Mouse (Mus musculus): Measurements from ENCODE around the gene BC005561. TPM values are rescaled to one million over a fixed set of nuclear protein-coding genes. Genes with fewer than 3 reads are reported as not detected.

BC005561 gene
- 12.0 and 12.2 TPM in 2 replicates for polyA plus RNA-seq (2015; fragmentation: Nextera tagmentation; extraction: Ambion mirVana)

DNA sequence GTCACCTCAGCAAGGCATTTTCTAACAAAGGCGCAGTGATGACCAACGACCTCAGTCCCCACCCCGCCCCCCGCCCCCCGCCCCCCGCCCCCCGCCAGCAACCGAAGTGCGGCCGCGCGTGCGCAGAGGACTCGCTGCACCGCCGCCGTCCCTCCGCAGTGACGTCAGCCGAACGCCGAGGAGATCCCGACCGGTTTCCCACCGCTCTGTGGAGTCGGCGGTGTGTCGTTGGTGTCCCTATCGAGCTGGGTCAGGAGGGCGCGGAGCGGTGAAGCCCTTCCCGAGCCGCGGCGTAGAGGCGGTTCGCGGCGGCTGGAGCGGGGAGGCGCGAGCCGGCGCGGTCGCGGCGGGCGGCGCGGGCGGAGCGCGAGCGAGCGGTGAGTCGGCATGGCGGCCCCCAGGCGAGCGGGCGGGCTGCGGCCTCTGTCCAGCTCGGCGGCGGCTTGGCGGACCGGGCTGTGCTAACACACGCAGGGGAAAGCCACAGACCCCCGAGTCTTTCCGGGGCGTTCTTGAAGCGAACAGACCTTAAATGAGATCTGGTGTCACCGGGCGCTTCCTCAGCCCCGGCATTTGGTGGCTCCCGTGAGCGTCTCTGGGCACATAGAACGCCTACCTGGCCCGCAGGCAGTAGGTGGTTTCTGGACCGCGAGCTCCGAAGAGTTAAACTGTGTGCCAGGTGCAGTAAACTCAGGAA is at the start of gene BC005561:
Gene BC005561 (plus strand): TSS at position 158 of the 697 bp plus-strand sequence.
- H3K4me1 ChIP-seq, result no peaks in the 10 kb centered on the region
- under 1% methylated on average over 80 of the region's 83 CpGs for WGBS
- H3K4me2 ChIP-seq, result peak within 1 kb of the TSS; percentile 62
- peak within 1 kb of the TSS; percentile 77 for H3K4me3 ChIP-seq (replicated peaks)
- H3K36me3 ChIP-seq, result peaks cover 10% of the 10 kb centered on the region
- peak; percentile 90 for ATAC-seq (ENCODE audit: insufficient read depth, low FRiP score, low read depth)
- H3K27me3 ChIP-seq (replicated peaks), result no peaks in the 10 kb centered on the region
- H3K9me3 ChIP-seq, result no peaks in the 10 kb centered on the region
- peak within 1 kb of the TSS; percentile 82 for H3K9ac ChIP-seq
- peak within 1 kb of the TSS; percentile 94 for H3K27ac ChIP-seq

DNA sequence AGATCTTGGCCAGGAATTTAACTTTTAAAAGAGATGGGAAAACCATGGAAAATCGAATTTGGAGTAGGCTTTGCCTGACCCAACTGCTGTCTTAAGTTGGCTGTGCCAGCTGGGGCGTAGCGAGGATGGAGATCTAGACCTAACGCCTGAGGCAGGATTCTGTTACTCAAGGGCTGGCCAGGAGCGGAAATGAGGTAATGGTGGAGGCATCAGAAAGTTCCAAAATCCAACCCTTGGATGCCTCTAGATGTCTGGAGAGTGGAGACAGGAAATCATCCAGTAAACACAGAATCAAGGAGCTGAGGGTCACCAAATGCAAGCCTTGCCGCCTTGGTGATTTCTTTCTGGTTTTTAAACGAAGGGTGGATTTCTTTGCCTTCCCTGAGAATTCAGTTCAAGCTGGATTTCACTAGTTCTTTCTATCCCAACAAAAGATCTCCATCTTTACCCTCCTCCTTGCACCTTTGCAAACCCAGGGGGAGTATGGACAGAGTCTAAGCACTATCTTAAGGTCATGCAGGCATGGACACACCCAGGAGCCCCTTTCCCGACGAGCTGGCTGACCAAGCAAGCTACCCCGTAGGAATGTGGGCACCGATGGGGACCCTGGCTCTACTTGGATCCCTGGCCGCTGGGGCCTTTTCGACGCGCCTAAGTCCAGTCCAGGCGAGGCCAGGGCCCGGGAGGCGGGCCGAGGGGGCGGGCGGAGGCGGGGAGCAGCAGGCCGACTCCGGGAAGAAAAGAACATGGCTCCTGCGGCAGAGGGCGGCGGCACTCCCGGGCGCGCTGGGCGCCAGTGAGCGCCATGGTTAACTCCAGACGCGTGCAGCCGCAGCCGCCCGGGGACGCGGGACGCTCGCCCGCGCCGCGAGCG is 49.1 kb upstream of the BC005561 start, which contains the start of gene Pkd2:
Gene Pkd2 (plus strand): TSS at position 619 of the 874 bp plus-strand sequence.
- Histone ChIP-seq H3K9me3 (no peaks in the 10 kb centered on the region), H3K27me3 (replicated peaks) (no peaks in the 10 kb centered on the region), H3K27ac (peak within 1 kb of the TSS; percentile 95), H3K9ac (peak within 1 kb of the TSS; percentile 91), H3K4me1 (peaks cover 3% of the 10 kb centered on the region; the same call in 1 of the 2 replicates), H3K36me3 (0 out of 2 replicates have a peak, but pooled peaks cover under 1% of the 10 kb centered on the region), H3K4me2 (peak within 1 kb of the TSS; percentile 76), H3K4me3 (replicated peaks) (peak within 1 kb of the TSS; percentile 90)
- ATAC-seq (ENCODE audit: insufficient read depth, low FRiP score, low read depth), result peak; percentile 94
- 17% methylated on average over 25 of the region's 46 CpGs for WGBS

DNA sequence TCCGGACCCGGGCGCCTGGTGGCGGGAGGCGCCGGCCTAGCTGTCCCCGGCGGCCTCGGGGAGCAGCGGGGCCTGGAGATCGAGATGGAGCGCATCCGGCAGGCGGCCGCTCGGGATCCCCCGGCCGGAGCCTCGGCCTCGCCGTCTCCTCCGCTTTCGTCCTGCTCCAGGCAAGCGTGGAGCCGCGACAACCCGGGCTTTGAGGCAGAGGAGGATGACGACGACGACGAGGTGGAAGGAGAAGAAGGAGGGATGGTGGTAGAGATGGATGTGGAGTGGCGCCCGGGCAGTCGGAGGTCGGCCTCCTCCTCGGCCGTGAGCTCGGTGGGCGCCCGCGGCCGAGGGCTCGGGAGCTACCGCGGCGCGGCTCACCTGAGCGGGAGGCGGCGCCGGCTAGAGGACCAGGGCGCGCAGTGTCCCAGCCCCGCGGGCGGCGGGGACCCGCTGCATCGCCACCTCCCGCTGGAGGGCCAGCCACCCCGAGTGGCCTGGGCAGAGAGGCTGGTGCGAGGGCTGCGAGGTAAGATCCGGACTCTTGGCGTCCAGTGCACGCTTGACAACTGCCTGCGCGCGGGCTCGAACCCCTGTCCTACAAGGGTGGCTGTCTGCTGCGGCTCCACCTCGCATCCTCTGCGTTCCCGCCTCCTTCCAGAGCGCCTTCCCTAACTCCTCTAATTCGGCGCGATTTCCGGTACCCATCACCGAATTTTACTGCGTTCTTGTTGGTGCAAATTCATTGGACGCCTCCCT is 48.3 kb upstream of the BC005561 start:
- under 1% methylated on average over 62 of the region's 82 CpGs for WGBS

DNA sequence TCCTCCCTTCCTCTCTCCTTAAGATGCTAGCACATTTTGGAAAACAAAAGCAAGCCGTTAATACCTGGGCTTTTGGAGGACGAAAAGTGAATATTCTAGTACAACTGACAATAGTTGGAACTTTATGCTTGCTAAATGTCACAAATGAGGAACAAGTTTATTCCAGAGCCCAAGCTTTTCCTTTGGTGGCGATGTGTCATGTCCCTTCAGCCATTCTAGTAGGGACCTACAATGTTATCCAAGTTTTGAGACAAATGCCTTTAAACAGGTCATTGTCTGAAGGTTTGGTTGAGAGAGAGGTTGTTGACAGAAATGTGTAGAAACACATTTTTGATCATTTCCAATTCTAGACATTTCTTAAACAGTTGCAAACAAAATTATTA is 47.7 kb upstream of the BC005561 start:
- Histone ChIP-seq H3K4me3 (replicated peaks) (peak overlapping the region; percentile 90), H3K9ac (no peak overlapping the region), H3K9me3 (no peaks in the 10 kb centered on the region), H3K4me2 (peak overlapping the region; percentile 76), H3K4me1 (peaks cover 3% of the 10 kb centered on the region; the same call in 1 of the 2 replicates), H3K27ac (peak overlapping the region; percentile 95), H3K27me3 (replicated peaks) (no peaks in the 10 kb centered on the region), H3K36me3 (0 out of 2 replicates have a peak, but pooled peaks cover 4% of the 10 kb centered on the region)
- WGBS, result 23% methylated on average over 3 of the region's 3 CpGs
- ATAC-seq (ENCODE audit: insufficient read depth, low FRiP score, low read depth), result no peak

More for the DNA sequence above, 48.3 kb upstream of the BC005561 start:
- peak; percentile 48; the same call in 1 of the 2 replicates for ATAC-seq (ENCODE audit: insufficient read depth, low FRiP score, low read depth)
- Histone ChIP-seq H3K36me3 (0 out of 2 replicates have a peak, but pooled peaks cover 4% of the 10 kb centered on the region), H3K9ac (peak overlapping the region; percentile 91), H3K4me1 (peaks cover 3% of the 10 kb centered on the region; the same call in 1 of the 2 replicates), H3K4me3 (replicated peaks) (peak overlapping the region; percentile 90), H3K27ac (peak overlapping the region; percentile 95), H3K9me3 (no peaks in the 10 kb centered on the region), H3K27me3 (replicated peaks) (no peaks in the 10 kb centered on the region), H3K4me2 (peak overlapping the region; percentile 76)

DNA sequence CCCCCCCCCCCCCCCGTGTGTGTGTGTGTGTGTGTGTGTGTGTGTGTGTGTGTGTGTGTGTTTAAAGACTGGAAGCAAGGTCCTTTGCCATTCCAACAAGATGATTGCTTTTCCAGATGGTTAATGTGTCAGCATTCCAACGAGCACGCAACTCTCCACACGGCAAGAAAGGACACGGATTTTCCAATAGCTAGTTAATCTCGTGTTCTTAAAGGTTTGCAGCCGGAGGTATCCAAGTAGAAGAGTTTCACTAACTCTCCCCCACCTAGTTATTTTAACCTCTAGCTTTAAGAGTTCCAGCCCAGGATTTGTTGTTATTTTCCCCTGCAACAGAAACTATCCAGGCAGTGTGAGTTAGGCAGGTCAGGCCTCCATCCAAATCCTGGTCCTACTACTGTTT is 47.3 kb upstream of the BC005561 start:
- H3K27ac ChIP-seq, result no peak overlapping the region
- 0 out of 2 replicates have a peak, but pooled peaks cover 4% of the 10 kb centered on the region for H3K36me3 ChIP-seq
- H3K9ac ChIP-seq, result no peak overlapping the region
- H3K9me3 ChIP-seq, result no peaks in the 10 kb centered on the region
- no peak for ATAC-seq (ENCODE audit: insufficient read depth, low FRiP score, low read depth)
- WGBS, result 26% methylated on average over 6 of the region's 7 CpGs
- peak overlapping the region; percentile 76 for H3K4me2 ChIP-seq
- H3K27me3 ChIP-seq (replicated peaks), result no peaks in the 10 kb centered on the region
- H3K4me3 ChIP-seq (replicated peaks), result peak overlapping the region; percentile 90
- H3K4me1 ChIP-seq, result peaks cover 3% of the 10 kb centered on the region; the same call in 1 of the 2 replicates

DNA sequence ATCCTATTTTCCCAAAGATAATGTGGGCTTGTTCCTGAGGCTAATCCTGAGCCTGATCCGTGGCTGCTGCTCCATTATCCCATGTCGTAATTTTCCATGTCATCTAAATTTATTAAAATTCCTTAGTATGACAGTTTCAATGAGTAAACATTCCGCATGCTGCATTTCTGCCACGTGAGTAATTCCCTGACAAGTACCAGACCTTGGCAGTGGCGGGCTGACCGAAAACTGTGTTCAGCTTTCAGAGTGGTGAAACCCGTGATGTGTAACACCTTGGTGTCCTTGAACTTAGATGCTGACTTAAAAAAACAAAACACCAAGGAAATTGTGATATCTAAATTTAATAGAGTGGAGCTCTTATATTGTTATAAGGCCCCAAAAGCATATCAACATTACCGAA is 42.9 kb upstream of the BC005561 start:
- no peaks in the 10 kb centered on the region for H3K4me1 ChIP-seq
- ATAC-seq (ENCODE audit: insufficient read depth, low FRiP score, low read depth), result no peak
- H3K27me3 ChIP-seq (replicated peaks), result no peaks in the 10 kb centered on the region
- no peak overlapping the region for H3K9ac ChIP-seq
- no peaks in the 10 kb centered on the region for H3K9me3 ChIP-seq
- no peak overlapping the region for H3K4me2 ChIP-seq
- H3K4me3 ChIP-seq (replicated peaks), result no peak overlapping the region
- H3K27ac ChIP-seq, result no peak overlapping the region
- WGBS, result 57% methylated on average over 8 of the region's 8 CpGs
- peaks cover 19% of the 10 kb centered on the region; the same call in 1 of the 2 replicates for H3K36me3 ChIP-seq

DNA sequence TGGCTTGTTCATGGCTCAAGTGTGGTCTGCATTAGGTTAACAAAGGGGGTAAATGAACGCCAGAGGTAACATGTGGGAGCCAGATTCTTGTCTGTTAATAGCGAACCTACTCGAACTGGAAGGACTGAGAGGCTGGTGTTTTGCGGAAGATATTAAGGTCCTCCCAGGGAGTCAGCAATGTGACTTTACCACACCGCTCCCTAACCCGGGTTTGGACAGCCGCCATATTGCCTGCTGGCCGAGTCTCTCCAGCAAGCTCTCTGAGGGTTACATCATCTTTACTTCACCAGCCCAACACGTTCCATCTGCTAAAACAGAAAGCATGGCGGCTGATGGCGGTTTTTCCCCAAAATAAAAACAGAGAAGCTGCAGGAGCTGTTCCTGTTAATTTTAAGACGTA is 42.4 kb upstream of the BC005561 start:
- no peak for ATAC-seq (ENCODE audit: insufficient read depth, low FRiP score, low read depth)
- 82% methylated on average over 12 of the region's 12 CpGs for WGBS
- H3K4me2 ChIP-seq, result no peak overlapping the region
- no peaks in the 10 kb centered on the region for H3K27me3 ChIP-seq (replicated peaks)
- H3K36me3 ChIP-seq, result peaks cover 19% of the 10 kb centered on the region; the same call in 1 of the 2 replicates
- no peak overlapping the region for H3K9ac ChIP-seq
- H3K4me1 ChIP-seq, result no peaks in the 10 kb centered on the region
- no peak overlapping the region for H3K4me3 ChIP-seq (replicated peaks)
- no peak overlapping the region for H3K27ac ChIP-seq
- H3K9me3 ChIP-seq, result no peaks in the 10 kb centered on the region

GRCm38 (mm10) chr5:104466816-104467215 is 41.3 kb upstream of the BC005561 start:
- no peak overlapping the region for H3K27ac ChIP-seq
- H3K4me3 ChIP-seq (replicated peaks), result no peak overlapping the region
- H3K4me2 ChIP-seq, result no peak overlapping the region
- WGBS, result 90% methylated on average over 16 of the region's 16 CpGs
- no peaks in the 10 kb centered on the region for H3K4me1 ChIP-seq
- no peaks in the 10 kb centered on the region for H3K9me3 ChIP-seq
- no peaks in the 10 kb centered on the region for H3K27me3 ChIP-seq (replicated peaks)
- no peak for ATAC-seq (ENCODE audit: insufficient read depth, low FRiP score, low read depth)
- peaks cover 25% of the 10 kb centered on the region for H3K36me3 ChIP-seq
- H3K9ac ChIP-seq, result no peak overlapping the region

DNA sequence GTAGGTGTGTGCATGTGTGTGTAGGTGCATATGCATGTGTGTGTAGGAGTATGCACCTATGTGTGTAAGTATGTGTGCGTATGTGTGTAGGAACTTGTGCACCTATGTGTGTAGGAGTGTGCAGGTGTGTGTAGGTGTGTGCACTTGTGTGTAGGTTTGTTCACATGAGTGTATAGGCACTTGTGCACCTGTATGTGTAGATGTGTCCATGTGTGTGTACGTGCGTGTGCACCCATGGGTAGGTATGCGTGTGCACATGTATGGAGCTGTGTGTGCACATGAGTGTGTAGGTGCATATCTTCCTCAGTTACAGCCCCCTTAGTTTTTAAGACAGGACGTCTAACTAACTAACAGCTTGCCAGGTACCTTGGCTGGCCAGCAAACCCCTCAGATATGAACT is 39.6 kb upstream of the BC005561 start:
- Histone ChIP-seq H3K9me3 (no peaks in the 10 kb centered on the region), H3K4me3 (replicated peaks) (no peak overlapping the region), H3K27me3 (replicated peaks) (no peaks in the 10 kb centered on the region), H3K36me3 (peaks cover 40% of the 10 kb centered on the region), H3K4me1 (no peaks in the 10 kb centered on the region), H3K4me2 (no peak overlapping the region), H3K9ac (no peak overlapping the region), H3K27ac (no peak overlapping the region)
- WGBS, result 88% methylated on average over 5 of the region's 5 CpGs
- no peak for ATAC-seq (ENCODE audit: insufficient read depth, low FRiP score, low read depth)

DNA sequence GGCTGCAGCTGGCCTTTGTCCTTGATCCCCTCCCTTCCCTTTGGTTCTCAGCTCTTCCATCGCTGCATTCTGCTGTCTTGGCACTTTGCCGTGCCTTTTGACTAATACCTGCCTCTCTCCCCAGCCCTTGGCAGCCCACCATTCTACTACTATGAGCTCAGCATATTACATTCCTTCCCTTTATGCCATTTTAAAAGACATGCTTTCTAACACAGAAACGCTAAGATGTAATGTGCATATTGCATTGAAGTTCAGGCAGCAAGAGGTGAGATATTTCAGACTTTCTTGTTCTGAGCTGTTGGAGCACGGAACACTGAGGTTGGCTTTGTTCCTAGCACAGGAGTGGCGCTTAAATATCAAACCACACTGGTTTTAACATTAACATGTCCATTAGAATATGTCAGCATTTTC is 37.2 kb upstream of the BC005561 start:
- Histone ChIP-seq H3K4me1 (no peaks in the 10 kb centered on the region), H3K9me3 (no peaks in the 10 kb centered on the region), H3K9ac (no peak overlapping the region), H3K4me3 (replicated peaks) (no peak overlapping the region), H3K4me2 (no peak overlapping the region), H3K36me3 (peaks cover 37% of the 10 kb centered on the region), H3K27ac (peak overlapping the region; percentile 16; the same call in 1 of the 2 replicates), H3K27me3 (replicated peaks) (no peaks in the 10 kb centered on the region)
- no peak for ATAC-seq (ENCODE audit: insufficient read depth, low FRiP score, low read depth)
- WGBS, result 72% methylated on average over 5 of the region's 5 CpGs

DNA sequence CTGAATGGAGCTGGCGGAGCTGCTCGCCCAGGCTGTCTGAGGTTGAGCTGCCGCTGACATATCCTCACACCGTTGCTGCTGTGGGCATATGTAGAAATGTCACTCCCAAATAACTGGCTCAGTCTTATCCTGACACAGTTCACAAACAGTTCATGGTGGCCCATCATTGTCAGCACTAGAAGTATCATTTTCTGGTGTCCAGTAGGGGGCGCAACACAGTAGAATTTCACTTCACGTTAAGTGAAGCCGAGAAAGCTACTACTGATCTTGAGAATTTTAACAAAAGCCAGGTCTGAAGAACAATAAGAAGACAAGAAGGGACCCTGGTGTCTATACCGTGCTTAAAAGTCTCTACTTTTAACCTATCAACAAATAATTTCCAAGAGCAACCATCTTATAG is 35.8 kb upstream of the BC005561 start:
- ATAC-seq (ENCODE audit: insufficient read depth, low FRiP score, low read depth), result no peak
- H3K27ac ChIP-seq, result no peak overlapping the region
- no peak overlapping the region for H3K4me2 ChIP-seq
- H3K36me3 ChIP-seq, result peaks cover 30% of the 10 kb centered on the region
- no peaks in the 10 kb centered on the region for H3K4me1 ChIP-seq
- no peaks in the 10 kb centered on the region for H3K27me3 ChIP-seq (replicated peaks)
- H3K4me3 ChIP-seq (replicated peaks), result no peak overlapping the region
- WGBS, result 94% methylated on average over 8 of the region's 8 CpGs
- H3K9ac ChIP-seq, result no peak overlapping the region
- no peaks in the 10 kb centered on the region for H3K9me3 ChIP-seq
